Mouse (Mus musculus) spleen, embryonic (tissue): ENCODE measurements around the gene Cops6.

Source experiments
- CTCF ChIA-PET: fragments of 350-600 bp; sonication (Branson Sonifier 250); formaldehyde crosslinking; loops from one replicate; lab custom pipeline; 2022; lab: Charles Lee

Cops6 gene

GRCm38 (mm10) chr5:138186950-138187638 lies 26.2 kb downstream of the Cops6 start, which contains the start of the genes Taf6 and Cnpy4:
Gene Taf6, minus strand, starts transcription at chr5:138187451.
Gene Cnpy4, plus strand, starts transcription at chr5:138187485.
- CTCF ChIA-PET: interaction anchor here (0.5 to 0.6 kb wide), 2 partner anchors 12 to 71 kb away, joined by 3 to 4 read pairs; no protein-coding TSS in a partner anchor

- CTCF ChIA-PET: interaction anchor here (0.5 kb wide), 1 partner anchor 71 kb away, joined by 4 read pairs; no protein-coding TSS in a partner anchor
Measured at GRCm38 (mm10) chr5:138187661-138188306, 26.9 kb downstream of the Cops6 start.

DNA sequence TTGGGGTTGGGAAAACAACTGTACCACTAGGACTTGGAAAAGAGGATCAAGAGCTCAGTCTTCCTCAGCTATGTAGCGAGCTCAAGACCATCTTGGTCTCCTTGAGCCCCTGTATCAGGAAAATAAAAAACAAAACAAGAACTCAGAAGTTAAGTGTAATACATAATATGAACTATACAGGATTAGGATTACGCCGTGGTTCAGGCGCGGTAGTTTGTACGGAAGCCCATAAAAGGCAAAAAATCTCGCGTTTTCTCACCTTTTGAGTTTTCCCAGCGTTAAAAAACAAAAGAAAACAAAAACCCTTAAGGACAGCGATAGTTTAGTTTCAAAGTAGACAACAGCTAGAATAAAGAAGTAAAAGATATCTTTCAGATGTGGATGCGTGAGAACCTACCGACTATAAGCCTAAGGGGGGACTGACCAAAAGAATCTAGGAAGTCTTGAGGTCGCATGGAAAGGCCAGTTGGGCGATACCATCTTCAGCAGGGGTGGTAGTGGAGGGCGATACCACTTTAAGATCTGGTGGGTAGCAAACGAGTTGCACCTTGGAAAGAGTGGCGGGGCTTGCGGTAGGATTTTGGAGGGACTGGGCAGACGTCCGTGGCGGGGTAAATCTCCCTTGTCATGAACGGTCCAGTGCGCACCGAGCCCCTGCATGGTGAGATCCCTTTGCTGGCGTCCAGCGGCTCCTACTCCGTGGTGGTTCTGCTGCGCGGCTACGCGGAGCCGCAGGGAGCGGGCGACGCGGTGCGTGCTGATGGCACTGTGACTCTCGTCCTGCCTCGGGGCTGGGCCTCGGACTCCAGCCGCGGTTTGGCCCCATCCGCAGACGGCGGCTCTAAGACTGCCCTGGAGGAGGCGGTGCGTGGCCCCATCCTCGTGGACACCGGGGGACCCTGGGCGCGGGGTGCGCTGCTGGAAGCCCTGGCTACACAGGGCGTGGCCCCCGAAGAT lies 33.2 kb downstream of the Cops6 start, which contains the start of gene Mblac1:
TSS of gene Mblac1 (plus strand) at position 544 of the 957 bp plus-strand sequence.
- CTCF ChIA-PET: interaction anchor here (0.5 kb wide), 1 partner anchor 42 kb away, joined by 5 read pairs; no protein-coding TSS in a partner anchor

- CTCF ChIA-PET: no interaction called here
Measured at GRCm38 (mm10) chr5:138194755-138195345, 34.0 kb downstream of the Cops6 start.

DNA sequence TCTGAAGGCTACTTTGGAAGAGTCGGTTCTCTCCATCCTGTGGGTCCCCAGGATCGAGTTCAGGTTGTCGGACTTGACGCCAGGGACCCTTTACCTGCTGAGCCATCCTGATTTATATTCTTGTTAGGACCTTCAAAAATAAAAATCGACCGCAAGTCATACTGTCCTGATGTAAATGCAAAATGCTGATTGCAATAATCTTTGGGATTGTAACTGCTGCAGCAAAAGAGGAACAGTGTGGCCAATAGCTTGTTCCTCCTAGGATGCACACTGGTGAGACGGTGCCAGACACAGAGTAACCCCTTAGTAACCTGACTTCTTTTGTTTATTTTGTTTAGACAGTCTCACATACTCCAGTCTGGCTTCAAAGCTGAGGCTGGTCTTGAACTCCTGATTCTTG lies 34.6 kb downstream of the Cops6 start:
- CTCF ChIA-PET: no interaction called here

- CTCF ChIA-PET: no interaction called here
Measured at GRCm38 (mm10) chr5:138199576-138199975, 38.7 kb downstream of the Cops6 start.

GRCm38 (mm10) chr5:138202086-138202485 lies 41.2 kb downstream of the Cops6 start:
- CTCF ChIA-PET: no interaction called here

GRCm38 (mm10) chr5:138207253-138207652 lies 46.4 kb downstream of the Cops6 start:
- CTCF ChIA-PET: no interaction called here

GRCm38 (mm10) chr5:138207873-138208272 lies 47.0 kb downstream of the Cops6 start:
- CTCF ChIA-PET: interaction anchor here (0.7 kb wide), 1 partner anchor 911 kb away, joined by 3 read pairs; no protein-coding TSS in a partner anchor
